Mouse (Mus musculus) layer of hippocampus, adult 11-12 months (tissue): ENCODE measurements at regions not wholly inside any gene's neighbourhood (a gene's known extent, or its start where the extent isn't known, plus 50 kb on each side); places are given as distances from the start of the nearest gene placed in this dataset.
A peak's percentile ranks its signal among the peaks of the same experiment; 100 is the strongest.
"Not testable (repeated sequence)": the region's sequence is repeated elsewhere in the genome, so short reads cannot be mapped to it uniquely, and the experiment has no call there.

Experiments used
- DNase-seq: peaks from one replicate; pipeline ENCODE4 v3.0.0; 2022; ENCODE audit warnings: low spot score

DNA sequence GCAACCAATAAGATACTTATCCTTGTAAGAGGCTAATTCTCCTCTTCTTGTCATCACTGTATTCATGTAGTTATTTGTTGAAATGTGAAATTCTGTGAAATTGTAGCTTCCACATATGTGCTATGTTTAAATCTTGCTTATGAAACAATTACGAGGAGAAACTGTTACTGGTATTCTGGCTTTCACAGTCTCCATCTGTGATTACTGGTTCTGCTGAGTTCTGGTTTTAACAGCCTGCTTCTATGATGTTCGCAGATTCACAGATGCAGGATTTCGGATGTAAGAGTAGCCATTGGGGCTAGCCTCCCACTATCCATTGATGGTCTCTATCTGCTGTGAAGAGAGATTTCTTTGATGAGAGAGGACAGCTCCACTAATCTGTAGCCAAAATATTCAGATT lies 1067.2 kb upstream of the Aga start:
- DNase-seq = no peak

- not testable (repeated sequence) for DNase-seq
Measured at GRCm38 (mm10) chr8:52451761-52452160, 1059.8 kb upstream of the Aga start.

DNA sequence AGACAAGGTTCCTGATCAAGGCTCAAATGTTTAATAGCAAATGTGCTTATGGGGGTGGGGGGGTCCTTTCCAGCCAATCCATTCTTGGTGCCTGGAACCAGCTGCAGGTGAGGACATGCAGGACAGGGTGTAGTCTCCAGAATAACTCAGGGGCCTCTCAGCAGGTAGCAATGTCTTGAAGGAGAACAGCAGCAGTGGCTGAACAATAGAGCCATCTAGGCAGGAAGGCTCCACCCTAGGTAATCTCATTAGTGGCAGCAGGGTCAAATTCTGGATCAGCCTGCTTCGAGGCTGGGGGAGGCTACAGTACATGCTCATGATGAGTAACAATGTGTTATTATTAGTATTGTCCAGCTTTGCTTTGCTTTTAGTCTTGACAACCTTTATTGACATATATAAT lies 1055.9 kb upstream of the Aga start:
- no peak for DNase-seq

- no peak for DNase-seq
Measured at GRCm38 (mm10) chr8:52456271-52456670, 1055.3 kb upstream of the Aga start.

DNA sequence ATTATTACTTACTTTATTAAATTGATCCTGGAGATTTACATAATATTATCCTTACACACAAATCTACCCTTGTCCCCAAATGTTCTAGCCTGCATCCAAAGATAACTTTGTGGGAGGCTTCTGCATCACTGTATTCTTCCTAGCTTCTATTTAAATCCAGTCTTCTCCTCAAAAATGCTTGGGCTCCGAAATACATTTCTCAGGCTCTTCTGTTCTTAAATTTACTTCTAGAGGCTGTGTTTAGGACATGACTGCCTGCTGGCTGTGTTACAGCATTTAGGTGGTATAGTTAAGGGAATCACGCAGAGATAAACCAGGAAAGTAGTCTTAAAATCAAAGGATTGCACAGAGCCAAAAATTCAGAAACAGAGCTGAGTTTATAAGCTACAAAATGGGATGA lies 1009.1 kb upstream of the Aga start:
- DNase-seq = no peak

DNA sequence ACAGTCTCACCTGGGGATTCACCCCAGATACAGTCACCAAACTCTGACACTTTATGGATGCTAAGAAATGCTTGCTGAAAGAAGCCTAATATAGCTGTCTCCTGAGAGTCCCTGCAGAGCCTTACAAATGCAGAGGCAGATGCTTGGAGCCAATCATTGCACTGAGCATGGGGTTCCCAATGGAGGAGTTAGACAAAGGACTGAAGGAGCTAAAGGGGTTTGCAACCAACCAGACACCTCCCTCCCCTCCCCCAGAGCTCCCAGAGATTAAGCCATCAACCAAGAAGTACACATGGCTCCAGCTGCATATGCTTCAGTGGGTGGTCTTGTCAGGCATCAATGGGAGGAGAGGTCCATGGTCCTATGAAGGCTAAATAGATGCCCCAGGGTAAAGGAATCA lies 999.7 kb upstream of the Aga start:
- DNase-seq = no peak

DNA sequence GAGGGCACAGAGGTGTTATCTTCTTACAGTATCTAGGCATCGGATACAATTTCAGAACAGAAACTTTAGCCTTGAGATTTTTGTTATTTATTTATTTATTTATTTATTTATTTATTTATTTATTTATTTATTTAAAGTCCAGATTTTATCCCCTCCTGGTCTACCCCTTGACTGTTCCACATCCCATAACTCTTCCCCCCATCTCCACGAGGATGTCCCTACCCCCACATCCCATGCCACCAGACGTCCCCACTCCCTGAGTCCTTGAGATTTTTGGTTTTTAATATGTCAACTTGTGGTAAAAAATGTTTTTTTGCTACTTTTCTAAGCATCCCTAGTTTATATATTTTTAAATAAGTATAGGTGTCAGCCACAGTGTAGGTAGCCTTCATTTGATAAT lies 968.2 kb upstream of the Aga start:
- DNase-seq = no peak

- peak; percentile 76 for DNase-seq
Measured at GRCm38 (mm10) chr8:52571166-52571832, 940.2 kb upstream of the Aga start.
